Mouse (Mus musculus): Measurements from ENCODE around the gene Gm37419. TPM values are rescaled to one million over a fixed set of nuclear protein-coding genes. Genes with fewer than 3 reads are reported as not detected.

Gm37419 gene
- total and polyA plus RNA-seq, 3 experiments = not detected

DNA sequence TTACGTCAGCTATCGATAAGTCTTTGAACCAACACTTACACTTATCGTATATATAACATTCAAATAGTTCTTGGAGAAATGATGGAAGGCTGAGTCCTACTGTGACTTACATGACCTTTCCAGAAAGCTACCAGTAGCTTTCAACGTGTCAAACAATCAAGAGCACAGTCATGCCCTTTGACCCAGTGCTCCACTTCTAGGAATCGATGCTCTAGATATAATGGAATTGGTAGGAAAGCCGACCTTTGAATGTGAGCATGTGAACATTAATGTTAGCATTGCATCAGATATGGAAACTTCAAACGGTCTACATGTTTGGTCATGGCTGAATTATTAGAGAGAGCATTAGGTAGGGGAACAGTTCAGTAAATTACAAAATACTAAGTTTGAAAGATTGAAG is 8.1 kb downstream of the Gm37419 start (continued):
- TF ChIP-seq ELF1 (IDR thresholded peaks at IDR 0.05; ENCODE audit: low read depth, low read length) (no peak), SIN3A (IDR thresholded peaks at IDR 0.05; ENCODE audit: low read length) (no peak)

DNA sequence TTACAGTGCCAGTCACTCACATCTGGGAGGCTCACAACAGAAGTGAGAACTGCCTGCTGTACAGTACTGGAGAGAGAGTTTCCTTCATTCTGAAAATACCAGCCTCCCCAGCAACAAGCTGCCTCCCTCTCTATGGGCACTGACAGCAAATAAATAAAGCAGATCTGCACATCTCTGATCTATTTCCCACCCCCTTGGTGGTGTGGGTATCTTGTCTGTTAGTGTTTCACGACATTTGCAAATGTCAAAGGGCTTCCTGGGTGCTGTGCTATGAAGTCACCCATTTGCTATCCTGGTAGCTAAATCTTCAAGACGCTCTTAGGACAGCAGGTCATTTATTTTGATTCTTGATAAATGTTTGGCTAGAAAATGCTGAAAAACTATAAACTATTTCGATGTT is 8.9 kb downstream of the Gm37419 start:
- Histone ChIP-seq H3K79me2 (ENCODE audit: control insufficient read depth, insufficient read depth, low read length, poor library complexity) (no peaks in the 10 kb centered on the region), H3K36me3 (ENCODE audit: control insufficient read depth in 1 of 2, insufficient read depth in 2 of 2, low read length in 2 of 2) (no peaks in the 10 kb centered on the region), H3K4me3 (ENCODE audit: control insufficient read depth in 1 of 2, insufficient read depth in 1 of 2, low read depth in 2 of 2, low read length in 2 of 2) (no peak overlapping the region), H3K27ac (ENCODE audit: control insufficient read depth, low read depth, low read length) (no peak overlapping the region), H3K27me3 (ENCODE audit: control insufficient read depth in 1 of 2, insufficient read depth in 2 of 2, low read length in 2 of 2) (no peaks in the 10 kb centered on the region), H3K9me3 (replicated peaks; ENCODE audit: insufficient read depth, low read length) (no peaks in the 10 kb centered on the region), H3K9ac (ENCODE audit: control insufficient read depth, low read depth, low read length, poor library complexity, severe bottlenecking) (no peak overlapping the region), H3K4me1 (ENCODE audit: control insufficient read depth in 1 of 2, insufficient read depth in 2 of 2, low read length in 2 of 2) (no peaks in the 10 kb centered on the region)
- TF ChIP-seq SMC3 (IDR thresholded peaks at IDR 0.05; ENCODE audit: low read depth, low read length) = no peak
- no peak for TF ChIP-seq BHLHE40 (IDR thresholded peaks at IDR 0.05; ENCODE audit: borderline replicate concordance, low read depth, low read length)
- no peak for TF ChIP-seq MYC (IDR thresholded peaks at IDR 0.05; ENCODE audit: low read depth, low read length)
- TF ChIP-seq MAX (IDR thresholded peaks at IDR 0.05; ENCODE audit: low read length) = no peak
- no peak for TF ChIP-seq MAZ (IDR thresholded peaks at IDR 0.05; ENCODE audit: low read depth, low read length)
- no peak for TF ChIP-seq USF2 (IDR thresholded peaks at IDR 0.05; ENCODE audit: borderline replicate concordance in 1 of 2, insufficient read depth in 1 of 2, low read depth in 1 of 2, low read length in 2 of 2)
- TF ChIP-seq GATA1 (IDR thresholded peaks at IDR 0.05; ENCODE audit: low read depth, low read length) = no peak
- no peak for TF ChIP-seq UBTF (IDR thresholded peaks at IDR 0.05; ENCODE audit: borderline replicate concordance, insufficient read depth, low read depth, low read length)
- TF ChIP-seq RAD21 (IDR thresholded peaks at IDR 0.05; ENCODE audit: low read depth, low read length) = no peak
- no peak for TF ChIP-seq KAT2A (conservative IDR thresholded peaks at IDR 0.05; ENCODE audit: low read depth, low read length)
- no peak for TF ChIP-seq ZMIZ1 (IDR thresholded peaks at IDR 0.05; ENCODE audit: low read depth, low read length)
- no peak for TF ChIP-seq HCFC1 (IDR thresholded peaks at IDR 0.05; ENCODE audit: low read depth, low read length)
- DNase-seq (ENCODE audit: low read depth, low spot score) = no peak

DNA sequence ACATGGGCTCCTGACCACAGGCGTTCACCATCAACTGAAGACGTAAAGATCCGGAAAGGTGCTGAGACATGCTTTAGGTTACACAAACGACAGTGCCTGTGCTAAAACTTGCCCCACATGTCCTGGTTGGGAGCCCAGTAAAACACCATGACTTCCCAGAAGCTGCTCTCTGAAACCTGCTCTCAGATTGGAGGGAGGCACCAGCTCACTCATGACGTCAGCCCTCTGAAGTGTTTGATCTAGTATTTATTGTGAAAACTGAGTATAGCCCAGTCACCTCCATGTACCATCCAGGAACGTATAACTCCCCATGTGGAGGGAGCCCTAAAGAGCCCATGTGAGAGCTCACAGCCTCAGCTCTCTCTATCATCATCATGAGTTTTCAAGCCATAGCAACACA is 9.6 kb downstream of the Gm37419 start:
- no peaks in the 10 kb centered on the region for H3K36me3 ChIP-seq (ENCODE audit: control insufficient read depth in 1 of 2, insufficient read depth in 2 of 2, low read length in 2 of 2)
- DNase-seq (ENCODE audit: low read depth, low spot score) = no peak
- H3K27ac ChIP-seq (ENCODE audit: control insufficient read depth, low read depth, low read length) = no peak overlapping the region
- no peaks in the 10 kb centered on the region for H3K27me3 ChIP-seq (ENCODE audit: control insufficient read depth in 1 of 2, insufficient read depth in 2 of 2, low read length in 2 of 2)
- no peak overlapping the region for H3K9ac ChIP-seq (ENCODE audit: control insufficient read depth, low read depth, low read length, poor library complexity, severe bottlenecking)
- no peak for TF ChIP-seq ZNF384 (IDR thresholded peaks at IDR 0.05; ENCODE audit: low read depth, low read length)
- TF ChIP-seq ZMIZ1 (IDR thresholded peaks at IDR 0.05; ENCODE audit: low read depth, low read length) = no peak
- no peak for TF ChIP-seq NELFE (IDR thresholded peaks at IDR 0.05; ENCODE audit: low read depth, low read length)
- TF ChIP-seq SIN3A (IDR thresholded peaks at IDR 0.05; ENCODE audit: low read length) = no peak
- no peak for TF ChIP-seq E2F4 (IDR thresholded peaks at IDR 0.05; ENCODE audit: borderline replicate concordance, low read depth, low read length)
- TF ChIP-seq TBP (IDR thresholded peaks at IDR 0.05; ENCODE audit: low read depth, low read length) = no peak
- no peak for TF ChIP-seq MEF2A (IDR thresholded peaks at IDR 0.05; ENCODE audit: extremely low read depth, insufficient replicate concordance, low read depth, low read length, poor library complexity, severe bottlenecking)
- no peak overlapping the region for H3K4me3 ChIP-seq (ENCODE audit: control insufficient read depth in 1 of 2, insufficient read depth in 1 of 2, low read depth in 2 of 2, low read length in 2 of 2)
- no peaks in the 10 kb centered on the region for H3K9me3 ChIP-seq (replicated peaks; ENCODE audit: insufficient read depth, low read length)
- H3K79me2 ChIP-seq (ENCODE audit: control insufficient read depth, insufficient read depth, low read length, poor library complexity) = no peaks in the 10 kb centered on the region
- H3K4me1 ChIP-seq (ENCODE audit: control insufficient read depth in 1 of 2, insufficient read depth in 2 of 2, low read length in 2 of 2) = no peaks in the 10 kb centered on the region

Data from MEL (cell line).